8 mouse cellular contexts compared by ENCODE assay signal in genomic region chr1:93115471-93115870, GRCm38 (mm10). TPM values are rescaled to one million over a fixed set of nuclear protein-coding genes. Genes with fewer than 3 reads are reported as not detected.
DNase-seq lines count a peak whose midpoint lies in the region; ATAC-seq and TF ChIP-seq lines count a peak whose summit lies in the region.

No protein-coding gene starts in this region.

- H3K27ac ChIP-seq in hindbrain, embryonic 10.5 days, result peak overlapping the region; percentile 86
- H3K27ac ChIP-seq in macrophage, result no peak overlapping the region

- DNase-seq in heart, adult 11 months, result peak; percentile 60
- DNase-seq in heart, adult 18-20 months, result no peak
- DNase-seq in hindbrain, embryonic 10.5 days (ENCODE audit: low spot score), result no peak
- DNase-seq in c-Kit-positive CD71-positive TER-119-positive erythroid progenitor cells, embryonic 14.5 days (ENCODE audit: low spot score), result no peak
- no peak for DNase-seq in left cerebral cortex, postnatal 36 days (ENCODE audit: low spot score in 2 of 2)

- H3K27me3 ChIP-seq in E14TG2a.4 (ENCODE audit: insufficient read depth, low read length), result peaks cover 34% of the 10 kb centered on the region
- H3K27me3 ChIP-seq in hindbrain, embryonic 10.5 days (ENCODE audit: insufficient read depth, poor library complexity, severe bottlenecking), result peaks cover 9% of the 10 kb centered on the region; the same call in 1 of the 2 replicates

- intact Hi-C loops in left cerebral cortex, postnatal 36 days (cut with DNase I), result no loop called here

- H3K4me3 ChIP-seq in E14TG2a.4 (replicated peaks; ENCODE audit: low read length) (0 out of 2 replicates have a peak overlapping the region, but pooled peaks have one; percentile 37), macrophage (ENCODE audit: inconsistent target) (peak overlapping the region; percentile 23; the same call in 1 of the 2 replicates)
- H3K4me3 ChIP-seq in hindbrain, embryonic 10.5 days, result peak overlapping the region; percentile 56

- H3K36me3 ChIP-seq in E14TG2a.4 (ENCODE audit: insufficient read depth, low read length) (no peaks in the 10 kb centered on the region), macrophage (ENCODE audit: inconsistent target) (no peaks in the 10 kb centered on the region)
- H3K36me3 ChIP-seq in hindbrain, embryonic 10.5 days, result no peaks in the 10 kb centered on the region

- H3K4me1 ChIP-seq in E14TG2a.4 (replicated peaks; ENCODE audit: low read depth, low read length), result peaks cover 7% of the 10 kb centered on the region
- peaks cover 16% of the 10 kb centered on the region for H3K4me1 ChIP-seq in hindbrain, embryonic 10.5 days (replicated peaks)

- no peak for ATAC-seq in erythroid progenitor cell, adult 5-6 weeks (replicated peaks; ENCODE audit: low FRiP score, poor library complexity, severe bottlenecking)

- no peak for TF ChIP-seq CTCF in E14TG2a.4 (conservative IDR thresholded peaks at IDR 0.05; ENCODE audit: low read length)

- H3K9me3 ChIP-seq in E14TG2a.4 (ENCODE audit: low read length), result no peaks in the 10 kb centered on the region
- H3K9me3 ChIP-seq in hindbrain, embryonic 10.5 days, result peaks cover 6% of the 10 kb centered on the region; the same call in 1 of the 2 replicates

- WGBS in hindbrain, embryonic 10.5 days, result 16% methylated on average over 13 of the region's 13 CpGs
- WGBS in macrophage (ENCODE audit: missing documents), result 41% methylated on average over 10 of the region's 13 CpGs

- no peaks in the 10 kb centered on the region for H3K79me2 ChIP-seq in macrophage (ENCODE audit: inconsistent target)

RNA-seq across cellular contexts. Expression of gene Kif1a, which starts 13.7 kb away (rescaled TPM):
- 1 to 10 TPM; 1.2 to 1.8 TPM for total RNA-seq in heart, adult 18-20 months (2021)
- 48.2 and 79.0 TPM in 2 replicates for polyA plus RNA-seq in hindbrain, embryonic 10.5 days (2016; fragmentation: Nextera tagmentation; extraction: Ambion mirVana)
- total RNA-seq in macrophage (2018; cell fraction: chromatin; rRNA removed), result 1 to 10 TPM in 25 of 26 experiments, under 1 TPM in 1; 1.00 to 7.3 (median 2.5) TPM
- under 1 TPM; 0.26 to 0.88 (median 0.47) TPM for total RNA-seq in macrophage (2018; cell fraction: cytosol; rRNA removed)
- 1 to 10 TPM in 12 of 26 experiments, under 1 TPM in 14; 0.34 to 4.8 (median 0.98) TPM for total RNA-seq in macrophage (2018; cell fraction: nucleus; rRNA removed)
- polyA plus RNA-seq in macrophage (2018), result 0.25 to 2.8 TPM (median 0.27 TPM) in 3 replicates
- total RNA-seq in erythroid progenitor cell, adult 5-6 weeks (2015; ENCODE audit: low replicate concordance), result 0.36 TPM in 1 of 2 replicates, not detected in the other
- total RNA-seq in erythroid progenitor cell, adult 5-6 weeks (2017; ENCODE audit: low replicate concordance), result not detected in 2 replicates
- total RNA-seq in left cerebral cortex, postnatal 36 days (2021), result 100 to 1,000 TPM; 731 to 734 TPM

RNA-seq across cellular contexts. Expression of gene Agxt, which starts 19.6 kb away (rescaled TPM):
- total RNA-seq in heart, adult 18-20 months (2021), result not detected
- polyA plus RNA-seq in hindbrain, embryonic 10.5 days (2016; fragmentation: Nextera tagmentation; extraction: Ambion mirVana), result not detected in 2 replicates
- not detected for total RNA-seq in macrophage (2018; cell fraction: chromatin; rRNA removed)
- total RNA-seq in macrophage (2018; cell fraction: cytosol; rRNA removed), result not detected
- not detected for total RNA-seq in macrophage (2018; cell fraction: nucleus; rRNA removed)
- polyA plus RNA-seq in macrophage (2018), result not detected in 3 replicates
- total RNA-seq in erythroid progenitor cell, adult 5-6 weeks (2015; ENCODE audit: low replicate concordance), result not detected in 2 replicates
- not detected in 2 replicates for total RNA-seq in erythroid progenitor cell, adult 5-6 weeks (2017; ENCODE audit: low replicate concordance)
- total RNA-seq in left cerebral cortex, postnatal 36 days (2021), result not detected

RNA-seq across cellular contexts. Expression of gene 2310007B03Rik, which starts 45.3 kb away (rescaled TPM):
- under 1 TPM in 1 of 2 experiments, not detected in 1; 0.28 TPM for total RNA-seq in heart, adult 18-20 months (2021)
- 0.78 and 1.1 TPM in 2 replicates for polyA plus RNA-seq in hindbrain, embryonic 10.5 days (2016; fragmentation: Nextera tagmentation; extraction: Ambion mirVana)
- not detected for total RNA-seq in macrophage (2018; cell fraction: chromatin; rRNA removed)
- total RNA-seq in macrophage (2018; cell fraction: cytosol; rRNA removed), result not detected
- not detected for total RNA-seq in macrophage (2018; cell fraction: nucleus; rRNA removed)
- polyA plus RNA-seq in macrophage (2018), result not detected in 3 replicates
- total RNA-seq in erythroid progenitor cell, adult 5-6 weeks (2015; ENCODE audit: low replicate concordance), result not detected in 2 replicates
- not detected in 2 replicates for total RNA-seq in erythroid progenitor cell, adult 5-6 weeks (2017; ENCODE audit: low replicate concordance)
- not detected for total RNA-seq in left cerebral cortex, postnatal 36 days (2021)

RNA-seq across cellular contexts. Expression of gene Crocc2, which starts 53.1 kb away (rescaled TPM):
- under 1 TPM; 0.05 to 0.12 TPM for total RNA-seq in heart, adult 18-20 months (2021)
- 0.07 and 0.30 TPM in 2 replicates for polyA plus RNA-seq in hindbrain, embryonic 10.5 days (2016; fragmentation: Nextera tagmentation; extraction: Ambion mirVana)
- not detected for total RNA-seq in macrophage (2018; cell fraction: chromatin; rRNA removed)
- not detected for total RNA-seq in macrophage (2018; cell fraction: cytosol; rRNA removed)
- total RNA-seq in macrophage (2018; cell fraction: nucleus; rRNA removed), result not detected
- polyA plus RNA-seq in macrophage (2018), result not detected in 3 replicates
- not detected in 2 replicates for total RNA-seq in erythroid progenitor cell, adult 5-6 weeks (2015; ENCODE audit: low replicate concordance)
- total RNA-seq in erythroid progenitor cell, adult 5-6 weeks (2017; ENCODE audit: low replicate concordance), result not detected in 2 replicates
- under 1 TPM; 0.07 to 0.18 TPM for total RNA-seq in left cerebral cortex, postnatal 36 days (2021)

Comparison
In these comparisons a context has a peak if more than half of its experiments do, and no peak if none do; other contexts are left out.
1. RNA of gene Kif1a, which starts 13.7 kb away (total RNA-seq): 731 to 734 TPM in left cerebral cortex, postnatal 36 days; 1.2 to 1.8 TPM in heart, adult 18-20 months and 0.36 TPM in erythroid progenitor cell, adult 5-6 weeks; every median in the first group is over 100 times any median in the second.
2. Peak in every context shown above with its lines, with median percentiles within 50 percentile points of each other: H3K4me3 ChIP-seq.